Mouse (Mus musculus): Measurements from ENCODE around the gene Map4k4.

The Map4k4 gene

GRCm38 (mm10) chr1:39944306-39944971 lies 43.7 kb downstream of the Map4k4 start:
- ChIA-PET POLR2A (interaction anchor here in 3 of 4 experiments (0.6 to 1.8 kb wide), 14 partner anchors 9 to 39 kb away, joined by 3 to 7 read pairs (median 6); no protein-coding TSS in a partner anchor), CTCF (interaction anchor here in 1 of 4 experiments (0.5 to 1.0 kb wide), 2 partner anchors 8 to 33 kb away, joined by 3 to 4 read pairs; no protein-coding TSS in a partner anchor)

- CTCF ChIA-PET = interaction anchor here in 1 of 4 experiments (0.5 to 1.0 kb wide), 2 partner anchors 9 to 32 kb away, joined by 3 to 4 read pairs; no protein-coding TSS in a partner anchor
- POLR2A ChIA-PET = interaction anchor here in 2 of 4 experiments (1.0 to 1.8 kb wide), 12 partner anchors 9 to 33 kb away, joined by 3 to 7 read pairs (median 6); no protein-coding TSS in a partner anchor
These were observed 44.2 kb downstream of the Map4k4 start for GRCm38 (mm10) chr1:39944972-39945323.

- ChIA-PET POLR2A (interaction anchor here in 2 of 4 experiments (0.6 to 2.8 kb wide), 6 partner anchors 10 to 1105 kb away, joined by 3 to 7 read pairs (median 5); no protein-coding TSS in a partner anchor), CTCF (interaction anchor here in 2 of 4 experiments (0.7 kb wide), 2 partner anchors 260 to 340 kb away, joined by 3 to 6 read pairs; no protein-coding TSS in a partner anchor)
These were observed 45.7 kb downstream of the Map4k4 start for GRCm38 (mm10) chr1:39946391-39946790.

- POLR2A ChIA-PET = interaction anchor here in 2 of 4 experiments (0.6 to 2.8 kb wide), 5 partner anchors 10 to 107 kb away, joined by 3 to 7 read pairs (median 5); no protein-coding TSS in a partner anchor
- CTCF ChIA-PET = interaction anchor here in 1 of 4 experiments (0.7 to 0.9 kb wide), 3 partner anchors 8 to 341 kb away, joined by 6 to 13 read pairs (median 13); no protein-coding TSS in a partner anchor
These were observed 46.5 kb downstream of the Map4k4 start for GRCm38 (mm10) chr1:39947179-39947578.

GRCm38 (mm10) chr1:39947701-39948359 lies 47.1 kb downstream of the Map4k4 start:
- ChIA-PET POLR2A (interaction anchor here in 3 of 4 experiments (0.5 to 2.8 kb wide), 8 partner anchors 9 to 107 kb away, joined by 3 to 8 read pairs (median 4); no protein-coding TSS in a partner anchor), CTCF (interaction anchor here in 3 of 4 experiments (0.6 to 1.5 kb wide), 4 partner anchors 9 to 29 kb away, joined by 3 to 13 read pairs (median 8); no protein-coding TSS in a partner anchor)

GRCm38 (mm10) chr1:39949205-39949604 lies 48.5 kb downstream of the Map4k4 start:
- CTCF ChIA-PET = interaction anchor here in 1 of 4 experiments (1.5 kb wide), 1 partner anchor 13 kb away, joined by 4 read pairs; no protein-coding TSS in a partner anchor

GRCm38 (mm10) chr1:39949790-39950462 lies 49.2 kb downstream of the Map4k4 start:
- ChIA-PET CTCF (no interaction called here), POLR2A (interaction anchor here in 3 of 4 experiments (0.6 to 1.3 kb wide), 3 partner anchors 11 to 374 kb away, joined by 3 to 4 read pairs (median 3); no protein-coding TSS in a partner anchor)

More at GRCm38 (mm10) chr1:39949205-39949604, 48.5 kb downstream of the Map4k4 start:
- POLR2A ChIA-PET = interaction anchor here in 2 of 4 experiments (1.1 to 1.6 kb wide), 4 partner anchors 10 to 373 kb away, joined by 3 to 8 read pairs (median 4); no protein-coding TSS in a partner anchor

- POLR2A ChIA-PET = interaction anchor here in 2 of 4 experiments (0.6 to 1.2 kb wide), 3 partner anchors 10 to 48 kb away, joined by 3 to 4 read pairs (median 3); no protein-coding TSS in a partner anchor
- CTCF ChIA-PET = interaction anchor here in 1 of 4 experiments (0.6 kb wide), 1 partner anchor 657 kb away, joined by 6 read pairs; no protein-coding TSS in a partner anchor
These were observed 49.9 kb downstream of the Map4k4 start for GRCm38 (mm10) chr1:39950590-39950989.

GRCm38 (mm10) chr1:39954652-39955051 lies 53.9 kb downstream of the Map4k4 start:
- ChIA-PET POLR2A (interaction anchor here in 2 of 4 experiments (0.5 to 1.9 kb wide), 7 partner anchors 8 to 546 kb away, joined by 3 to 7 read pairs (median 3); no protein-coding TSS in a partner anchor), CTCF (interaction anchor here in 2 of 4 experiments (0.6 to 1.0 kb wide), 2 partner anchors 15 to 112 kb away, joined by 4 to 5 read pairs; no protein-coding TSS in a partner anchor)

GRCm38 (mm10) chr1:39956712-39957111 lies 56.0 kb downstream of the Map4k4 start:
- CTCF ChIA-PET = interaction anchor here in 3 of 4 experiments (0.6 to 1.2 kb wide), 4 partner anchors 8 to 271 kb away, joined by 3 read pairs; no protein-coding TSS in a partner anchor
- POLR2A ChIA-PET = interaction anchor here in 3 of 4 experiments (0.6 to 2.8 kb wide), 10 partner anchors 9 to 107 kb away, joined by 3 to 19 read pairs (median 3); no protein-coding TSS in a partner anchor

GRCm38 (mm10) chr1:39957981-39958380 lies 57.3 kb downstream of the Map4k4 start:
- POLR2A ChIA-PET = interaction anchor here in 3 of 4 experiments (0.5 to 2.8 kb wide), 4 partner anchors 13 to 35 kb away, joined by 3 to 19 read pairs (median 5); no protein-coding TSS in a partner anchor
- CTCF ChIA-PET = interaction anchor here in 2 of 4 experiments (0.7 to 0.9 kb wide), 4 partner anchors 10 to 568 kb away, joined by 3 to 7 read pairs (median 4); no protein-coding TSS in a partner anchor

GRCm38 (mm10) chr1:39960623-39961022 lies 59.9 kb downstream of the Map4k4 start:
- ChIA-PET CTCF (no interaction called here), POLR2A (interaction anchor here in 2 of 4 experiments (0.6 to 2.0 kb wide), 4 partner anchors 9 to 345 kb away, joined by 3 to 5 read pairs (median 4); no protein-coding TSS in a partner anchor)

GRCm38 (mm10) chr1:39961113-39961512 lies 60.4 kb downstream of the Map4k4 start:
- ChIA-PET POLR2A (interaction anchor here in 2 of 4 experiments (1.0 to 2.0 kb wide), 3 partner anchors 9 to 11 kb away, joined by 3 to 5 read pairs (median 4); no protein-coding TSS in a partner anchor), CTCF (no interaction called here)

- ChIA-PET CTCF (interaction anchor here in 1 of 4 experiments (2.0 kb wide), 1 partner anchor 26 kb away, joined by 5 read pairs; no protein-coding TSS in a partner anchor), POLR2A (interaction anchor here in 2 of 4 experiments (0.7 to 2.0 kb wide), 5 partner anchors 7 to 73 kb away, joined by 3 to 5 read pairs (median 3); no protein-coding TSS in a partner anchor)
These were observed 61.6 kb downstream of the Map4k4 start for GRCm38 (mm10) chr1:39962321-39962720.

GRCm38 (mm10) chr1:39962840-39963239 lies 62.1 kb downstream of the Map4k4 start:
- ChIA-PET POLR2A (interaction anchor here in 2 of 4 experiments (1.2 to 1.9 kb wide), 7 partner anchors 8 to 73 kb away, joined by 3 to 7 read pairs (median 4); no protein-coding TSS in a partner anchor), CTCF (interaction anchor here in 1 of 4 experiments (1.4 to 2.0 kb wide), 2 partner anchors 26 to 201 kb away, joined by 4 to 5 read pairs; no protein-coding TSS in a partner anchor)

GRCm38 (mm10) chr1:39963821-39964220 lies 63.1 kb downstream of the Map4k4 start:
- ChIA-PET POLR2A (interaction anchor here in 2 of 4 experiments (0.7 to 1.9 kb wide), 10 partner anchors 10 to 96 kb away, joined by 3 to 7 read pairs (median 3); no protein-coding TSS in a partner anchor), CTCF (interaction anchor here in 2 of 4 experiments (0.9 to 2.0 kb wide), 4 partner anchors 27 to 202 kb away, joined by 3 to 5 read pairs (median 4); no protein-coding TSS in a partner anchor)

- CTCF ChIA-PET = interaction anchor here in 2 of 4 experiments (0.6 to 2.0 kb wide), 6 partner anchors 9 to 203 kb away, joined by 3 to 5 read pairs (median 3); no protein-coding TSS in a partner anchor
- POLR2A ChIA-PET = interaction anchor here in 2 of 4 experiments (0.7 to 1.9 kb wide), 7 partner anchors 10 to 96 kb away, joined by 3 to 7 read pairs (median 3); no protein-coding TSS in a partner anchor
These were observed 63.7 kb downstream of the Map4k4 start for GRCm38 (mm10) chr1:39964427-39964826.
